Mouse (Mus musculus) urinary bladder, postnatal 25 days (tissue): ENCODE results near the gene Ncaph.
"Not testable (repeated sequence)": the region's sequence is repeated elsewhere in the genome, so short reads cannot be mapped to it uniquely, and the experiment has no call there.

Experiments used
- DNase-seq: peaks from one replicate; pipeline ENCODE4 v3.0.0; 2022; ENCODE audit warnings: low spot score

Ncaph gene

GRCm38 (mm10) chr2:127086235-127086634, 47.5 kb downstream of the Ncaph start:
- DNase-seq: no peak

GRCm38 (mm10) chr2:127080591-127081218, 53.0 kb downstream of the Ncaph start:
- no peak for DNase-seq

GRCm38 (mm10) chr2:127079881-127080590, 53.7 kb downstream of the Ncaph start:
- DNase-seq: no peak

GRCm38 (mm10) chr2:127079066-127079465, 54.7 kb downstream of the Ncaph start:
- not testable (repeated sequence) for DNase-seq

- no peak for DNase-seq
Measured at GRCm38 (mm10) chr2:127077611-127078010, 56.1 kb downstream of the Ncaph start.

GRCm38 (mm10) chr2:127074116-127074515, 59.6 kb downstream of the Ncaph start:
- DNase-seq: no peak

- no peak for DNase-seq
Measured at GRCm38 (mm10) chr2:127070879-127071278, 62.9 kb downstream of the Ncaph start.

GRCm38 (mm10) chr2:127070435-127070841, 63.3 kb downstream of the Ncaph start, which contains the start of gene Blvra:
Blvra (plus strand) TSS chr2:127070665.
- DNase-seq: peak; percentile 74

- no peak for DNase-seq
Measured at GRCm38 (mm10) chr2:127069781-127070434, 63.8 kb downstream of the Ncaph start.

- no peak for DNase-seq
Measured at GRCm38 (mm10) chr2:127068806-127069205, 64.9 kb downstream of the Ncaph start.

GRCm38 (mm10) chr2:127061471-127061870, 72.3 kb downstream of the Ncaph start:
- no peak for DNase-seq
